Mouse (Mus musculus) embryonic facial prominence, embryonic 12.5 days (tissue): ENCODE results near the gene Mcu. TPM values are rescaled to one million over a fixed set of nuclear protein-coding genes. Genes with fewer than 3 reads are reported as not detected.

Experiments used
- ATAC-seq: fragments of 200-750 bp; cut with Nextera tagmentation; 2 replicates; pipeline ENCODE4 v1.8.0; 2017; ENCODE audit not compliant: insufficient number of reproducible peaks, insufficient read depth, low FRiP score, low TSS enrichment
- H3K27ac ChIP-seq: fragments of 300-500 bp; sonication (generic); 2 replicates; pipeline ENCODE4 v1.5.1; 2016; ENCODE audit warnings: mild to moderate bottlenecking
- H3K27me3 ChIP-seq: fragments of 300-500 bp; sonication (generic); 2 replicates; pipeline ENCODE4 v1.6.1; 2016; ENCODE audit warnings: mild to moderate bottlenecking, moderate library complexity
- H3K36me3 ChIP-seq: fragments of 300-500 bp; sonication (generic); 2 replicates; pipeline ENCODE4 v1.6.1; 2016; ENCODE audit warnings: mild to moderate bottlenecking
- H3K4me1 ChIP-seq: fragments of 300-500 bp; sonication (generic); 2 replicates; pipeline ENCODE4 v1.6.1; 2016
- H3K4me2 ChIP-seq: fragments of 300-500 bp; sonication (generic); replicated peaks from 2 replicates; pipeline ENCODE4 v1.6.1; 2016; ENCODE audit warnings: mild to moderate bottlenecking, moderate library complexity
- H3K4me3 ChIP-seq: fragments of 300-500 bp; sonication (generic); 2 replicates; pipeline ENCODE4 v1.5.1; 2016; ENCODE audit warnings: mild to moderate bottlenecking
- H3K9ac ChIP-seq: fragments of 300-500 bp; sonication (generic); 2 replicates; pipeline ENCODE4 v1.6.1; 2016; ENCODE audit warnings: mild to moderate bottlenecking, moderate library complexity
- H3K9me3 ChIP-seq: fragments of 300-500 bp; sonication (generic); 2 replicates; pipeline ENCODE4 v1.6.1; 2016; ENCODE audit warnings: mild to moderate bottlenecking, moderate library complexity
- WGBS: fragments of 180-500 bp; shearing (Covaris S2); methylation state at CpG from one replicate; pipeline ENCODE4 v1.1.7; 2016; 5-methylcytosine and 5-hydroxymethylcytosine counted together
- polyA plus RNA-seq: library from polyadenylated mRNA; unstranded; fragments of >200 nt; fragmentation: Nextera tagmentation; extraction: Ambion mirVana; gene quantifications from 2 replicates; pipeline ENCODE4 v1.2.1, GENCODE M21; 2016

Gene Mcu
- polyA plus RNA-seq, 1 experiment from 2014 or later = 32.8 TPM

DNA sequence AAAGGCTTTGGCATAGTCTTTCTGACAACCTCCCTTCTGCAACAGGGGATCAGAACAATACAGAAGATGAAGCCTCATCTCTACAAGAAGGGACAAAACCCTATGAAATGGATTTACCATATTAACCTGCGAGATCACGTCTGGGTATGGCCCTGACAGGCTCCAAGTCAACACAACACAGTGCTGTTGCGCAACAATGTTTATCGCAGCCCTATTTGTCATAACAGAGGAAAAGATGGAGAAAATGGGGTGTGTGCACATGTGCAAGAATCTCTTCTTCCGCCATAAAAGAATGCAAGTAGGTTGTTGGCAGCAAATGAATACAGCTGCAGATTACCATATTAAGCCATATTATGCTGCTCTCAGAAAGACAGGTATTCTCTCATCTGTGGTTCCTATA is 88.7 kb downstream of the Mcu start:
- H3K4me3 ChIP-seq = no peak overlapping the region
- H3K27ac ChIP-seq = no peak overlapping the region
- 93% methylated on average over 5 of the region's 5 CpGs for WGBS
- H3K27me3 ChIP-seq = no peaks in the 10 kb centered on the region
- ATAC-seq = no peak
- H3K9me3 ChIP-seq = no peaks in the 10 kb centered on the region
- peaks cover 7% of the 10 kb centered on the region; the same call in 1 of the 2 replicates for H3K4me1 ChIP-seq
- H3K9ac ChIP-seq = no peak overlapping the region
- H3K4me2 ChIP-seq = no peak overlapping the region
- no peaks in the 10 kb centered on the region for H3K36me3 ChIP-seq

DNA sequence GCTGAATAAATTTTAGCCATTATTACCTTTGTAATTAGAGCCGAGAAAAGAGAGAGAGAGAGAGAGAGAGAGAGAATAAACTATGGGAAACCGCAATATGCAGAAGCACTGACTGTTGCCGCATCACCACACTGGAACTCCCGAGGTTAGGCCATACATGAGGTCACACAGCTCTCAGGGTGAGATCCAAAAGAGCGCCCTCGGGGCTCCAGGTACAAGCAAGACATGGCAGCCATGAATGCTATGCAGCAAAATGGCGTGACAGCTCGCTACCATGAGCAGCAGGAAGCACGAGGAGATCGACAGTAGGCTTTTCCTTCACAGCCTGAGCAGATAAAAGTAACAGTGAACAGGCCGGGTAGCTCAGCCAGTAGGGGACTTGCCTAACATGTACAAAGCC is 89.2 kb downstream of the Mcu start:
- H3K27ac ChIP-seq = no peak overlapping the region
- H3K4me1 ChIP-seq = peaks cover 7% of the 10 kb centered on the region; the same call in 1 of the 2 replicates
- no peaks in the 10 kb centered on the region for H3K36me3 ChIP-seq
- WGBS = 86% methylated on average over 11 of the region's 11 CpGs
- H3K4me2 ChIP-seq = no peak overlapping the region
- H3K4me3 ChIP-seq = no peak overlapping the region
- no peak for ATAC-seq
- no peaks in the 10 kb centered on the region for H3K9me3 ChIP-seq
- no peaks in the 10 kb centered on the region for H3K27me3 ChIP-seq
- no peak overlapping the region for H3K9ac ChIP-seq

DNA sequence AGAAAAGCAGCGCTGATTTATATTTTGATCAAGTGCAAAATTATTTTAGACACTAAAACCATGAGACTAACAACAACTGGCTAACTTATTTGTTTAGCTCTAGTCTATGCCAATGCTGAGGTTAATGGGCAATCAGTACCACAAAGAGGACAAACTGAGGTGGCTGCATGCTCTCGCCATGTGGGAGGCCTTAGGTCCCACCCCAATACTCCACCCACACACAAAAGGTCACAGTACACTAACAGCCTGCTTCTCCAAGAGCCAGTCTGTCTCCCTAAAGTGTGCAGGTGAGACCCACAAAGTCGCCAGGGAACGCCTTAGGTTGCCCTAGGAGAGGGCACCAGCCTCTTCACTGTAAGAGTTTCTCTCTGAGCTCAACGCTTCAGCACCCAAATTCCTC is 91.8 kb downstream of the Mcu start:
- H3K27ac ChIP-seq = no peak overlapping the region
- WGBS = 84% methylated on average over 5 of the region's 5 CpGs
- H3K9me3 ChIP-seq = no peaks in the 10 kb centered on the region
- H3K27me3 ChIP-seq = no peaks in the 10 kb centered on the region
- H3K4me2 ChIP-seq = no peak overlapping the region
- H3K9ac ChIP-seq = no peak overlapping the region
- H3K4me1 ChIP-seq = peaks cover 7% of the 10 kb centered on the region; the same call in 1 of the 2 replicates
- H3K4me3 ChIP-seq = no peak overlapping the region
- no peaks in the 10 kb centered on the region for H3K36me3 ChIP-seq
- ATAC-seq = no peak

DNA sequence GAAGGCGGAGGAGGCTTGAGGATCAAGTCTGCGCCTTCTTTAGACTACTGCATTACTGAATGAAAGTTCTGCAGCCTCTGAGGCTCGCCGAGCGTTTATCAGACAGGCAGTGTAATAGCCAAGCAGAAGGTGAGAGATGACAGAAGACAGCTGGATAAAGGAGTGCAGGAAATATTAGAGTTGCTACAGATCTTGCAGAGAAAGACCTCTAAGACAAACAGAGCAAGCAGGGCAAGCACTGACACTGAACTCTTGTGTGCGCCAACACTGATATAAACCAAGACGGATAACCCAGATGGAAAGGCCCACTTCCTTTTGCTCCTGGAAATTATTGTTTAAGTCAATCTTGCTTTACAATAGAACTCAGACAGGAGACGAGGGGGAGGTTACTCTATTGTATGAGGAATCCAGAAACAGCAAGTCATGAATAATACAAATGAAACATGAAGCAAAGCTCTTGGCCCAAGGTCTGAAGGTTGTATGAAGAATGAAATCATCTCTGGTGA is 92.6 kb downstream of the Mcu start:
- 74% methylated on average over 8 of the region's 8 CpGs for WGBS
- H3K4me1 ChIP-seq = peaks cover 7% of the 10 kb centered on the region; the same call in 1 of the 2 replicates
- H3K27me3 ChIP-seq = no peaks in the 10 kb centered on the region
- H3K9me3 ChIP-seq = no peaks in the 10 kb centered on the region
- H3K36me3 ChIP-seq = no peaks in the 10 kb centered on the region
- H3K27ac ChIP-seq = no peak overlapping the region
- H3K9ac ChIP-seq = no peak overlapping the region
- ATAC-seq = no peak
- H3K4me3 ChIP-seq = no peak overlapping the region
- no peak overlapping the region for H3K4me2 ChIP-seq

DNA sequence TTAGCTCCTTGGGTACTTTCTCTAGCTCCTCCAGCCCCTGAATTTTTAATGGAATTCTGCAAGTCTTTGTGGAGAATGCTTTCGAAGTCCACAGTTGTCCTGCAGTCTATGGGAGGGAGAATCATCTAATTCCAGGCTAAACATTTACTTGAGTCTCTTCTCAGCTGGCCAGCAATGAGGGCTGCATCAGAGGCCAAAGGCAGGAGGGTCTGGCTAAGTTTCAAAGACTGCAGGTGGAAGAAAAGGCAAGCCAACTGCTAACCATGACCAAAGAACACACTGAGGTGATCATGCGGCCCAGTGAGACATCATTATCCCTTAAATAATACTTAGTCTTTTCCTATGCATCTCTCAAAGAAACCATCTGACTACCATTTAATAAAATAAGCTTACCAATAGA is 95.8 kb downstream of the Mcu start:
- no peak for ATAC-seq
- Histone ChIP-seq H3K36me3 (no peaks in the 10 kb centered on the region), H3K9me3 (no peaks in the 10 kb centered on the region), H3K9ac (no peak overlapping the region), H3K4me2 (no peak overlapping the region), H3K4me3 (no peak overlapping the region), H3K27me3 (no peaks in the 10 kb centered on the region), H3K27ac (no peak overlapping the region), H3K4me1 (peaks cover 7% of the 10 kb centered on the region; the same call in 1 of the 2 replicates)
- 86% methylated on average over 2 of the region's 2 CpGs for WGBS

DNA sequence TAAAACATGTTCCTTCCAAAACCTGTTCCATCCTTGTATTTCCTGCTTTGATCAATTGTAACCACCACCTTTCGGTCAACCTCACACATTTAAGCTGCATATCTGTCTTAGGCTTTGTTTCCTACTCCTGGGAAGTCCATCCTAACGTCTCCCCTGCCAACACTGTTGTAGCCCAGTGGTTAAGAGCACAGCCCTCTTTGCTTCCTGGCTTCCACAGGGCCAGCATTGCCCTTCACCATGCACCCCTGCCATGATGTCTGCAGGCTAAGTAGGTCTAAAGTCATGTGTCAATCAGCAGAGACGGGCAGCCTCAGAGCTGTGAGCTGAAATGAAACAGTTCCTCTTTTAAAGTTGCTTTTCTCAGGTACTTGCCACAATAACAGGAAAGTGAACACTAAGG is 97.1 kb downstream of the Mcu start:
- Histone ChIP-seq H3K27me3 (no peaks in the 10 kb centered on the region), H3K4me1 (no peaks in the 10 kb centered on the region; the same call in 1 of the 2 replicates), H3K27ac (no peak overlapping the region), H3K9ac (no peak overlapping the region), H3K9me3 (no peaks in the 10 kb centered on the region), H3K36me3 (no peaks in the 10 kb centered on the region), H3K4me3 (no peak overlapping the region), H3K4me2 (no peak overlapping the region)
- ATAC-seq = no peak
- 85% methylated on average over 3 of the region's 3 CpGs for WGBS

DNA sequence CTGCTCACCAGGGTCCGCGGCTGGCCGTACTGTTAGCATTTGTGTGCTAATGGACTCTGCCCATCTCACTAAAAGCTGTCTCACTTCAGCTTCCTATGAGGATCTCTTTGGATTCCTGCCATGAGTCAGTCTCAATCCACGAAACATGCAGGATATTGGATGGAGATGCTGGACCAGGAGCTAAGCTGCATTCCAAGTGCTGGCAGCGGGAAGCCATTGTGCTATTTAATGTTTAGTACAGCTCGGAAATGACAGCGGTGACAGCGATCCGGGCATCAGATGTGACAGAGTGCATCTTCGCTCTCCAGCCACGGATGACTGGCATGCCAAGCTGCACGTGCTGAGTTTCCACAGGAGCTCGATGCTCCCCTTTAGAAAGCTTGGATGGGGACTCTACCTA is 99.3 kb downstream of the Mcu start:
- H3K4me1 ChIP-seq = peaks cover 6% of the 10 kb centered on the region; the same call in 1 of the 2 replicates
- no peaks in the 10 kb centered on the region for H3K27me3 ChIP-seq
- no peaks in the 10 kb centered on the region for H3K36me3 ChIP-seq
- H3K4me3 ChIP-seq = no peak overlapping the region
- H3K9ac ChIP-seq = no peak overlapping the region
- WGBS = 94% methylated on average over 13 of the region's 13 CpGs
- no peak overlapping the region for H3K4me2 ChIP-seq
- H3K27ac ChIP-seq = no peak overlapping the region
- H3K9me3 ChIP-seq = no peaks in the 10 kb centered on the region
- no peak for ATAC-seq

DNA sequence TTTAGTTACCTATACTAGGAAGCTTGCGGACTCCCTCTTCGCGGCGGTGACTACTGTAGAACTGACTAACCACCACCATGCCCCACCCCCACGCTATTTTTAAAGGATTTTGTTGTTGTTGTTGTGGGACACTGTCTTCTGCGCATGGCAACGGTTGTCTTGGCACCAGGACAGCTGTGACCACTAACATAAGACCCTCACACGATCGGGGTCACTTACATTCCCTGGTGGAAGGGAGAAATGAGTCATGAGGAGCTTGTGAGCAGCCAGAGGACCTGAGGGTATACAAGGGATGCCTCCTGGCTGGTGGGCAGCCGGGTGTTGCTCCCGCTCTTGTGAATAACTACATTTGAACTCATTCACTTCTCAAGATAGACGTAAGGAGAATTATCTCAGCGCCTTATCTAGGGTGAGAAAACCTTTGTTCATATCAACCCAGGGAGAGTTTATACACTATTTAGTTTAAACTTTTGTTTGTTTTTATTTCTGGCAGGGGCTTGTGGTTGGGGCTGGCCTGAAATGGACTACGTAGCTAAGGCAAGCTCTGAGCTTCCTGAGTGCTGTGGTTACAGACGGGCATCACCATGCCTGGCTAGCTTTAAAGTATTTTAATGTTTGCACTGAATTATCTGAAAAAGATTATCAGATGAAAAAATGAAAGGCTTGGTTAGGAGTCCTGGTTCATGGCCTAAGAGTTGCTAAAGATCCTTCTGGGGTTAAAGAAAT is 101.6 kb downstream of the Mcu start:
- WGBS = 77% methylated on average over 15 of the region's 15 CpGs

DNA sequence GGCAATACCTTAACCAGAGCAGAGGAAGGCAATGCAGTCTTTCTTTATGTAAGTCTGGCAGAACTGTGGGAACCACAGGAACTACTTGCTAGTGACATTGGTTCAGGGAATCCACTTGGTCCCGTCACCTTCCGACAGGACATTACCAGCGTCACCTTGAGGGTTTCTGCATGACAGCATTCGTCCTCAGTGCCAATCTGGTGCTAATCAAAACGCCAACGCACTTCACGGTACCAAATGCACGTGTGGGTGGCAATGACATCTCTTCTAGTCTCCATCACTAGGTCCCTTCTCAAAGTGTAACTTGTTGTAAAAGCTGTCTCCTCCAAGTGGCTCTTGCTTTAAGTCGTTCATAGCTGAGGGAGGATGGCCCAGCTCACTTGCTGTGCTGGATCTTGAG is 104.3 kb downstream of the Mcu start:
- ATAC-seq = no peak
- H3K9ac ChIP-seq = no peak overlapping the region
- H3K36me3 ChIP-seq = no peaks in the 10 kb centered on the region
- no peak overlapping the region for H3K4me2 ChIP-seq
- H3K9me3 ChIP-seq = no peaks in the 10 kb centered on the region
- H3K27ac ChIP-seq = no peak overlapping the region
- no peaks in the 10 kb centered on the region for H3K27me3 ChIP-seq
- WGBS = 88% methylated on average over 9 of the region's 9 CpGs
- H3K4me1 ChIP-seq = peaks cover 20% of the 10 kb centered on the region; the same call in 1 of the 2 replicates
- no peak overlapping the region for H3K4me3 ChIP-seq

More for the DNA sequence above, 101.6 kb downstream of the Mcu start:
- Histone ChIP-seq H3K9me3 (no peaks in the 10 kb centered on the region), H3K9ac (no peak overlapping the region), H3K36me3 (no peaks in the 10 kb centered on the region), H3K4me2 (no peak overlapping the region), H3K27ac (no peak overlapping the region), H3K4me1 (peaks cover 20% of the 10 kb centered on the region; the same call in 1 of the 2 replicates), H3K4me3 (no peak overlapping the region), H3K27me3 (no peaks in the 10 kb centered on the region)
- no peak for ATAC-seq

DNA sequence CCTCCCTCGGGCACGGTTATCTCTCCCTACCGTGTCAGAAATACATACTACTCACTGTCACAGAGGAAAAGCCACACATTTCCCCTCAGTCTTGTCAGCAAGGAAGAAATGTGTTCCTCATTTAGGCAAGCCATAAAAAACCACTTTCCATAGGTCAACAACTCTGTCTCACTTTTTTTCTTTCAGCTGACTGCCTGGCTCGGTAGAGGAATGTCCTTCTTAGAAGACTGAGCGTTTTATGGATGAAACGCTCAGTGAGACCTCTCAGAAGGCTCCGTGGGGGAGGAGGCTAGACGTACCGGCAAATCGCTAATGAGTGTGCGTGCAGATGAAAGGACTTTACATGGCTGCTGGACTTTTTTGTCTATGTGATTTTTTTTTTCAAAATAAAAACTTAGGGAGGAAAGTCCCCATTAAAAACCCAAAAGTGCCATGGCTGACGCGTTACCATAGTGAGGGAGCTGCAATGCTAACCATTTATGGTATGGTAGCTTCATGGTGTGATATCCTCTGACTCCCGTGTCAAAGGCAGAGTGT is 105.0 kb downstream of the Mcu start:
- H3K4me3 ChIP-seq = no peak overlapping the region
- 41% methylated on average over 14 of the region's 14 CpGs for WGBS
- peaks cover 20% of the 10 kb centered on the region; the same call in 1 of the 2 replicates for H3K4me1 ChIP-seq
- H3K9me3 ChIP-seq = no peaks in the 10 kb centered on the region
- H3K27ac ChIP-seq = no peak overlapping the region; the same call in 1 of the 2 replicates
- no peak for ATAC-seq
- no peaks in the 10 kb centered on the region for H3K36me3 ChIP-seq
- no peak overlapping the region for H3K9ac ChIP-seq
- no peaks in the 10 kb centered on the region for H3K27me3 ChIP-seq
- H3K4me2 ChIP-seq = no peak overlapping the region

DNA sequence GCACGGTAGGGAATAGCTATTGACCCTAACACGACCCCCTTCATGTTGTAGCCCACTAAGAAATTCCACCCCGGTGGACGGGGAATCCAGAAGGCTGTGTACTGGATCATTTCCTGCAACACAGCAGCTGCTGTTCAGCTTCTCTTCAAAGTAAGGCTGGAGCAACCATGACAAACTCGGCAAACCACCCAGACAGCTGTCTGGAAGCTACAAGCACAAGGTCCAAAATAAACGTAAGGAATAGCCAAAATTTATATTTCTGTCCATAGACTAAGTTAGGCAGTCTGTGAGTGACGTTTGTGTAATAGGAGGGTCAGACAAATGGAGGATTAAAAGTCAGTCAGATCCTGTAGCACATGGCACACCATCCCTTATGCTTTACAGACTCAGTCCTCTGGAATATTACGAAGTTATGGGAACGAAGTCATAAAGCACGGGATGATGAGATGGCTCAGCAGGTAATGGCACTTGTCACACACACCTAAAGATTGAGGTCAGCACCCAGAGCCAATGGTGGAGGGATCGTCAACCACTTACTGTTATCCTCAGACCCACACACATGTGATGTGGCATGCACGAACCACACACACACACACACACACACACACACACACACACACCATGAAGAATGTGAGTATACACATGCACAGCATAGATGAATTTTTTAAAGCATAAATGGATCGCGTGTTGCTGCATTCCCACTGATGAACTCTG is 105.6 kb downstream of the Mcu start:
- H3K4me3 ChIP-seq = no peak overlapping the region
- no peak overlapping the region for H3K9ac ChIP-seq
- H3K9me3 ChIP-seq = no peaks in the 10 kb centered on the region
- no peak for ATAC-seq
- no peak overlapping the region; the same call in 1 of the 2 replicates for H3K27ac ChIP-seq
- 59% methylated on average over 14 of the region's 14 CpGs for WGBS
- no peaks in the 10 kb centered on the region for H3K36me3 ChIP-seq
- H3K4me1 ChIP-seq = peaks cover 20% of the 10 kb centered on the region; the same call in 1 of the 2 replicates
- H3K4me2 ChIP-seq = no peak overlapping the region
- no peaks in the 10 kb centered on the region for H3K27me3 ChIP-seq
